Mouse (Mus musculus): ENCODE measurements at regions not wholly inside any gene's neighbourhood (a gene's known extent, or its start where the extent isn't known, plus 50 kb on each side); places are given as distances from the start of the nearest gene placed in this dataset.
A peak's percentile ranks its signal among the peaks of the same experiment; 100 is the strongest.
"Not testable (repeated sequence)": the region's sequence is repeated elsewhere in the genome, so short reads cannot be mapped to it uniquely, and the experiment has no call there.

GRCm38 (mm10) chr6:68736068-68736467 is 1200.5 kb upstream of the Tacstd2 start:
- no peak overlapping the region for H3K27ac ChIP-seq (ENCODE audit: low read depth, low read length)
- DNase-seq (ENCODE audit: low spot score) (no peak), ATAC-seq (ENCODE audit: low FRiP score) (no peak)
- no peaks in the 10 kb centered on the region for H3K9me3 ChIP-seq (ENCODE audit: control insufficient read depth, low read length)
- H3K4me1 ChIP-seq (replicated peaks; ENCODE audit: control insufficient read depth, insufficient read depth, low read length), result no peaks in the 10 kb centered on the region
- no peak overlapping the region for H3K4me2 ChIP-seq (replicated peaks; ENCODE audit: low read depth, low read length)
- H3K27me3 ChIP-seq (ENCODE audit: control insufficient read depth, insufficient read depth, low read length), result no peaks in the 10 kb centered on the region
- no peak overlapping the region for H3K9ac ChIP-seq (ENCODE audit: low read depth, low read length)
- H3K4me3 ChIP-seq (ENCODE audit: low read depth, low read length), result no peak overlapping the region
- H3K36me3 ChIP-seq (ENCODE audit: control insufficient read depth, insufficient read depth, low read length), result no peaks in the 10 kb centered on the region

GRCm38 (mm10) chr6:68711084-68711483 is 1175.5 kb upstream of the Tacstd2 start:
- not testable (repeated sequence) for ATAC-seq (ENCODE audit: low FRiP score); H3K4me2 ChIP-seq (replicated peaks; ENCODE audit: low read depth, low read length); DNase-seq (ENCODE audit: low spot score); H3K27ac ChIP-seq (ENCODE audit: low read depth, low read length); H3K27me3 ChIP-seq (ENCODE audit: control insufficient read depth, insufficient read depth, low read length); H3K4me3 ChIP-seq (ENCODE audit: low read depth, low read length); H3K9ac ChIP-seq (ENCODE audit: low read depth, low read length); H3K4me1 ChIP-seq (replicated peaks; ENCODE audit: control insufficient read depth, insufficient read depth, low read length); H3K9me3 ChIP-seq (ENCODE audit: control insufficient read depth, low read length); H3K36me3 ChIP-seq (ENCODE audit: control insufficient read depth, insufficient read depth, low read length)
- 68% methylated on average over 1 of the region's 1 CpGs for WGBS

DNA sequence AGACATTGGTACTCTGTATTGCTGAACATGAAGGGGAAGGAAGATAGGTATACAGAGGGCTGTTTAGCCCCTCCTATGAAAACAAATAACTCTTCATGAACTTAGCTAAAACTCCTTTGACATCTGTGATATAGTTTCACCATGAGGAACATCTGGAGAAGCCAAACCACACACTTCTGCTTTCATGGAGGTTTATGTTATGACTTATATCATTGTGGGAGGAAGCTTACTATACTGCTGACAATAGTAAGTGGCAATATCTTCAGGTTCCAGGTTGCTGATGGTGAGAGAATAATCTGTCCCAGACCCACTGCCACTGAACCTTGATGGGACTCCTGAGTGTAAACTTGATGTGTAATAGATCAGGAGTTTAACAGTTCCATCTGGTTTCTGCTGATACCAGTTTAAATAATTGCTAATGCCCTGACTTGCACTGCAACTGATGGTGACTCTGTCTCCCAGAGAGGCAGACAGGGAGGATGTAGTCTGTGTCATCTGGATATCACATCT is 1168.8 kb upstream of the Tacstd2 start:
- not testable (repeated sequence) for H3K36me3 ChIP-seq (ENCODE audit: control insufficient read depth, insufficient read depth, low read length); H3K9ac ChIP-seq (ENCODE audit: low read depth, low read length); H3K4me1 ChIP-seq (replicated peaks; ENCODE audit: control insufficient read depth, insufficient read depth, low read length); DNase-seq (ENCODE audit: low spot score); H3K4me3 ChIP-seq (ENCODE audit: low read depth, low read length); H3K9me3 ChIP-seq (ENCODE audit: control insufficient read depth, low read length); H3K27ac ChIP-seq (ENCODE audit: low read depth, low read length); H3K4me2 ChIP-seq (replicated peaks; ENCODE audit: low read depth, low read length); H3K27me3 ChIP-seq (ENCODE audit: control insufficient read depth, insufficient read depth, low read length); ATAC-seq (ENCODE audit: low FRiP score)

DNA sequence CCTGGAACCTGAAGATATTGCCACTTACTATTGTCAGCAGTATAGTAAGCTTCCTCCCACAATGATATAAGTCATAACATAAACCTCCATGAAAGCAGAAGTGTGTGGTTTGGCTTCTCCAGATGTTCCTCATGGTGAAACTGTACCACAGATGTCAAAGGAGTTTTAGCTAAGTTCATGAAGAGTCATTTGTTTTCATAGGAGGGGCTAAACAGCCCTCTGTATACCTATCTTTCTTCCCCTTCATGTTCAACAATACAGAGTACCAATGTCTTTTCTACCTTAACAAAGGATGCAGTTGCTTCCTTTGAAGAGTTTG is 1145.2 kb upstream of the Tacstd2 start:
- H3K36me3 ChIP-seq (ENCODE audit: control insufficient read depth, insufficient read depth, low read length); H3K9ac ChIP-seq (ENCODE audit: low read depth, low read length); H3K4me3 ChIP-seq (ENCODE audit: low read depth, low read length); H3K4me2 ChIP-seq (replicated peaks; ENCODE audit: low read depth, low read length); ATAC-seq (ENCODE audit: low FRiP score); DNase-seq (ENCODE audit: low spot score); H3K4me1 ChIP-seq (replicated peaks; ENCODE audit: control insufficient read depth, insufficient read depth, low read length); H3K27me3 ChIP-seq (ENCODE audit: control insufficient read depth, insufficient read depth, low read length); H3K27ac ChIP-seq (ENCODE audit: low read depth, low read length); H3K9me3 ChIP-seq (ENCODE audit: control insufficient read depth, low read length): not testable (repeated sequence)

- no peak for DNase-seq (ENCODE audit: low spot score)
- Histone ChIP-seq H3K9ac (ENCODE audit: low read depth, low read length) (no peak overlapping the region), H3K4me2 (replicated peaks; ENCODE audit: low read depth, low read length) (no peak overlapping the region), H3K27me3 (ENCODE audit: control insufficient read depth, insufficient read depth, low read length) (no peaks in the 10 kb centered on the region), H3K4me3 (ENCODE audit: low read depth, low read length) (no peak overlapping the region), H3K9me3 (ENCODE audit: control insufficient read depth, low read length) (no peaks in the 10 kb centered on the region), H3K27ac (ENCODE audit: low read depth, low read length) (no peak overlapping the region), H3K4me1 (replicated peaks; ENCODE audit: control insufficient read depth, insufficient read depth, low read length) (no peaks in the 10 kb centered on the region), H3K36me3 (ENCODE audit: control insufficient read depth, insufficient read depth, low read length) (no peaks in the 10 kb centered on the region)
- 86% methylated on average over 3 of the region's 3 CpGs for WGBS
- ATAC-seq (ENCODE audit: low FRiP score), result no peak
Observed at GRCm38 (mm10) chr6:68680099-68680791, 1144.6 kb upstream of the Tacstd2 start.

GRCm38 (mm10) chr6:68668433-68668832 is 1132.8 kb upstream of the Tacstd2 start:
- ATAC-seq (ENCODE audit: low FRiP score) (peak; percentile 89), DNase-seq (ENCODE audit: low spot score) (peak; percentile 71)
- not testable (repeated sequence) for H3K9ac ChIP-seq (ENCODE audit: low read depth, low read length); H3K27me3 ChIP-seq (ENCODE audit: control insufficient read depth, insufficient read depth, low read length); H3K9me3 ChIP-seq (ENCODE audit: control insufficient read depth, low read length); H3K4me1 ChIP-seq (replicated peaks; ENCODE audit: control insufficient read depth, insufficient read depth, low read length); H3K4me3 ChIP-seq (ENCODE audit: low read depth, low read length); H3K36me3 ChIP-seq (ENCODE audit: control insufficient read depth, insufficient read depth, low read length); H3K27ac ChIP-seq (ENCODE audit: low read depth, low read length); H3K4me2 ChIP-seq (replicated peaks; ENCODE audit: low read depth, low read length)
- WGBS, result 2% methylated on average over 10 of the region's 10 CpGs

GRCm38 (mm10) chr6:68632309-68632708 is 1096.7 kb upstream of the Tacstd2 start:
- H3K36me3 ChIP-seq (ENCODE audit: control insufficient read depth, insufficient read depth, low read length); H3K27me3 ChIP-seq (ENCODE audit: control insufficient read depth, insufficient read depth, low read length); H3K4me1 ChIP-seq (replicated peaks; ENCODE audit: control insufficient read depth, insufficient read depth, low read length); DNase-seq (ENCODE audit: low spot score); H3K4me3 ChIP-seq (ENCODE audit: low read depth, low read length); H3K4me2 ChIP-seq (replicated peaks; ENCODE audit: low read depth, low read length); ATAC-seq (ENCODE audit: low FRiP score); H3K9me3 ChIP-seq (ENCODE audit: control insufficient read depth, low read length); H3K27ac ChIP-seq (ENCODE audit: low read depth, low read length); H3K9ac ChIP-seq (ENCODE audit: low read depth, low read length): not testable (repeated sequence)

DNA sequence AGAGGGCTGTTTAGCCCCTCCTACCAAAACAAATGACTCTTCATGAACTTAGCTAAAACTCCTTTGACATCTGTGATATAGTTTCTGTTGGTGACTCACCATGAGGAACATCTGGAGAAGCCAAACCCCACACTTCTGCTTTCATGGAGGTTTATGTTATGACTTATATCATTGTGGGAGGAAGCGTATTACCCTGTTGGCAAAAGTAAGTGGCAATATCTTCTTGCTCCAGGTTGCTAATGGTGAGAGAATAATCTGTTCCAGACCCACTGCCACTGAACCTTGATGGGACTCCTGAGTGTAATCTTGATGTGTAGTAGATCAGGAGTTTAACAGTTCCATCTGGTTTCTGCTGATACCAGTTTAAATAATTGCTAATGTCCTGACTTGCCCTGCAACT is 1096.2 kb upstream of the Tacstd2 start:
- H3K4me2 ChIP-seq (replicated peaks; ENCODE audit: low read depth, low read length), result no peak overlapping the region
- DNase-seq (ENCODE audit: low spot score) (no peak), ATAC-seq (ENCODE audit: low FRiP score) (no peak)
- H3K4me3 ChIP-seq (ENCODE audit: low read depth, low read length), result no peak overlapping the region
- no peaks in the 10 kb centered on the region for H3K9me3 ChIP-seq (ENCODE audit: control insufficient read depth, low read length)
- H3K4me1 ChIP-seq (replicated peaks; ENCODE audit: control insufficient read depth, insufficient read depth, low read length), result no peaks in the 10 kb centered on the region
- WGBS, result 83% methylated on average over 1 of the region's 1 CpGs
- no peaks in the 10 kb centered on the region for H3K27me3 ChIP-seq (ENCODE audit: control insufficient read depth, insufficient read depth, low read length)
- no peak overlapping the region for H3K27ac ChIP-seq (ENCODE audit: low read depth, low read length)
- no peaks in the 10 kb centered on the region for H3K36me3 ChIP-seq (ENCODE audit: control insufficient read depth, insufficient read depth, low read length)
- H3K9ac ChIP-seq (ENCODE audit: low read depth, low read length), result no peak overlapping the region

- Histone ChIP-seq H3K4me1 (replicated peaks; ENCODE audit: control insufficient read depth, insufficient read depth, low read length) (no peaks in the 10 kb centered on the region), H3K36me3 (ENCODE audit: control insufficient read depth, insufficient read depth, low read length) (no peaks in the 10 kb centered on the region), H3K4me2 (replicated peaks; ENCODE audit: low read depth, low read length) (no peak overlapping the region), H3K27me3 (ENCODE audit: control insufficient read depth, insufficient read depth, low read length) (no peaks in the 10 kb centered on the region), H3K4me3 (ENCODE audit: low read depth, low read length) (no peak overlapping the region), H3K9me3 (ENCODE audit: control insufficient read depth, low read length) (no peaks in the 10 kb centered on the region), H3K27ac (ENCODE audit: low read depth, low read length) (no peak overlapping the region), H3K9ac (ENCODE audit: low read depth, low read length) (no peak overlapping the region)
- DNase-seq (ENCODE audit: low spot score) (no peak), ATAC-seq (ENCODE audit: low FRiP score) (no peak)
- 67% methylated on average over 2 of the region's 2 CpGs for WGBS
Observed at GRCm38 (mm10) chr6:68606033-68606432, 1070.4 kb upstream of the Tacstd2 start.

All from hindbrain, embryonic 11.5 days (tissue).